Mouse (Mus musculus): ENCODE results near the gene Plekhh3.

DNA sequence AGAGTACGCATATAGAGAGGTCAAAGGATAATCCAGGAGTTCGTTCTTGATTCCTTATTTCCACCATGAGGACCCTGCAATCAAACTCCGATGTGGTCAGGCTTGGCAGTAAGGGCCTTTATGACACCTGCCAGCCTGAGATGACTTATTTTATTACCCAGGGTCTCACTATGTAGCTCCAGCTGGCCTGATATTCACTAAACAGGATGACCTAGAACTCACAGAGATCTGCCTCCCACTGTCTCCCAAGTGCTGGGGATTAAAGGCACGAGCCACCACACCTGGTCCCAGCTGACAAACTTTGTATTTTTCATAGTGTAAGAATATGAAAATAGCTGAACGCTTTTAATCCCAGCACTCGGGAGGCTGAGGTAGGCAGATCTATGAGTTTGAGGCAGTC, 16.0 kb downstream of the Plekhh3 start:
- TF ChIP-seq TAL1 (conservative IDR thresholded peaks at IDR 0.05; ENCODE audit: low read depth, low read length) = no peak
- TF ChIP-seq CTCF (IDR thresholded peaks at IDR 0.05; ENCODE audit: low read depth, low read length) = no peak

Measured in G1E (cell line).